Mouse (Mus musculus) forebrain, postnatal 0 days (tissue): ENCODE data around the gene Fam120b. TPM values are rescaled to one million over a fixed set of nuclear protein-coding genes. Genes with fewer than 3 reads are reported as not detected.

Experiments
- ATAC-seq: fragments of 200-750 bp; cut with Nextera tagmentation; 2 replicates; pipeline ENCODE4 v1.8.0; 2017; ENCODE audit warnings: mild to moderate bottlenecking, moderate library complexity
- DNase-seq: peaks from one replicate; pipeline ENCODE4 v3.0.0-alpha.2; 2015
- H3K27ac ChIP-seq: fragments of 300-500 bp; sonication (generic); 2 replicates; pipeline ENCODE4 v1.5.1; 2014; ENCODE audit warnings: low read depth, mild to moderate bottlenecking, antibody characterized with exemption, low read length, moderate library complexity, mixed read lengths
- H3K27me3 ChIP-seq: fragments of 300-500 bp; sonication (generic); 2 replicates; pipeline ENCODE4 v1.6.1; 2014; ENCODE audit warnings: mild to moderate bottlenecking, low read length, mixed read lengths; ENCODE audit not compliant: insufficient read depth
- H3K36me3 ChIP-seq: fragments of 300-500 bp; sonication (generic); 2 replicates; pipeline ENCODE4 v1.6.1; 2014; ENCODE audit warnings: mild to moderate bottlenecking, moderate library complexity; ENCODE audit not compliant: insufficient read depth
- H3K4me1 ChIP-seq: fragments of 300-500 bp; sonication (generic); 2 replicates; pipeline ENCODE4 v1.6.1; 2014; ENCODE audit warnings: antibody characterized with exemption; ENCODE audit not compliant: insufficient read depth
- H3K4me2 ChIP-seq: fragments of 300-500 bp; sonication (generic); 2 replicates; pipeline ENCODE4 v1.6.1; 2014; ENCODE audit warnings: low read depth, mild to moderate bottlenecking, moderate library complexity
- H3K4me3 ChIP-seq: fragments of 300-500 bp; sonication (generic); 2 replicates; pipeline ENCODE4 v1.5.1; 2014; ENCODE audit warnings: low read depth, low read length, mixed read lengths
- H3K9ac ChIP-seq: fragments of 300-500 bp; sonication (generic); 2 replicates; pipeline ENCODE4 v1.6.1; 2014; ENCODE audit warnings: mild to moderate bottlenecking
- H3K9me3 ChIP-seq: fragments of 300-500 bp; sonication (generic); 2 replicates; pipeline ENCODE4 v1.6.1; 2016; ENCODE audit warnings: low read length
- CTCF ChIP-seq: sonication (generic); IDR thresholded peaks from 2 replicates; pipeline ENCODE4 v1.5.1; 2016; ENCODE audit warnings: antibody characterized with exemption, control low read depth, low read depth
- WGBS: fragments of 180-500 bp; shearing (Covaris S2); extraction: QIAGEN DNeasy Blood & Tissue Kit; methylation state at CpG from one replicate; pipeline ENCODE4 v1.1.7; 2014; 5-methylcytosine and 5-hydroxymethylcytosine counted together
- polyA plus RNA-seq: library from polyadenylated mRNA; unstranded; fragments of >200 nt; fragmentation: Nextera tagmentation; extraction: Ambion mirVana; gene quantifications from 2 replicates; pipeline ENCODE4 v1.2.1, GENCODE M21; 2015
- total RNA-seq: library from RNA; depleted of rRNA; stranded (reverse); fragments of >200 nt; gene quantifications from 2 replicates; pipeline ENCODE4 v1.2.3, GENCODE M21; 2014; rRNA removed

Gene Fam120b
- total and polyA plus RNA-seq, 2 experiments from 2014 or later = 36.3 to 43.8 TPM

DNA sequence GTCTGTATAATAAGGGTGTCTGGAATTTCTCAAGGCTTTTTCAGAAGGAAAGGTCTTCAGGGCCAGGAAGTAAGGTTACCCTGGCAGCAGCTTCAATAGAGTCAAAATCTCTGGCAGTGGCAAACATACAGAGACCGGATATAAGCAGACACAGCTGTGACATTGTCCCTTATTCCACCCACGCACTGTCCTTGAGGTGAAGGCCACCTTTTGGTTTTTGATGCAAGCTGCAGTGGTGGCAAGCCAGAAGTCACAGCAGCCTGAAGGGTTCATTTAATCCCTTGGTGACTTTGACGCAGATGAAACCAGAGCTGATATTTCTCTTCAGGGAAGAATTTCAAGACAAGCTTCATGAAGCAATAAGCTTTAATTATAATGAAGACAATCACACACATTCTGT, 53.6 kb downstream of the Fam120b start:
- Histone ChIP-seq H3K27me3 (no peaks in the 10 kb centered on the region), H3K9ac (no peak overlapping the region), H3K36me3 (no peaks in the 10 kb centered on the region), H3K4me3 (no peak overlapping the region), H3K9me3 (no peaks in the 10 kb centered on the region), H3K4me1 (no peaks in the 10 kb centered on the region), H3K27ac (no peak overlapping the region), H3K4me2 (no peak overlapping the region)
- ATAC-seq (no peak), DNase-seq (no peak)
- TF ChIP-seq CTCF = no peak
- 83% methylated on average over 3 of the region's 3 CpGs for WGBS

DNA sequence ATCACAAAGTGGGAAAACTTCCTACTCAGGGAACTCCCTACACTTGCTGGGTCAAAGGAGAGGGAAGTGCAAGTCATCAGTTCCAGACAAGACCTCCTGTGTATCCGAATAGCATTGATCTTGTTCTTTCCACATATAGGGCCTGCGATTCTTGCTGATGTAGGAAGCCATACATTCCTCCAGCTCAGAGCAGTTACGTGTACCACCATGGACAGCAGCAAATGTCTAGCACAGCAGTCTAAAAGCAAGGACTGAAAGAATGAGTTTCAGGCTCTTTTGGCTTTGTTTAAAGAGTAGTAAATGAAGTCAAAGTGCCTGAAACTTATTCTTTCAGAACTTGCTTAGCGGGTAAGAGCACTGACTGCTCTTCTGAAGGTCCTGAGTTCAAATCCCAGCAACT, 59.2 kb downstream of the Fam120b start:
- H3K9me3 ChIP-seq = no peaks in the 10 kb centered on the region
- DNase-seq (no peak), ATAC-seq (no peak)
- H3K9ac ChIP-seq = no peak overlapping the region
- 82% methylated on average over 4 of the region's 4 CpGs for WGBS
- no peak overlapping the region for H3K4me3 ChIP-seq
- no peaks in the 10 kb centered on the region for H3K36me3 ChIP-seq
- H3K27me3 ChIP-seq = no peaks in the 10 kb centered on the region
- no peak for TF ChIP-seq CTCF
- H3K4me2 ChIP-seq = no peak overlapping the region
- H3K4me1 ChIP-seq = no peaks in the 10 kb centered on the region
- H3K27ac ChIP-seq = no peak overlapping the region

DNA sequence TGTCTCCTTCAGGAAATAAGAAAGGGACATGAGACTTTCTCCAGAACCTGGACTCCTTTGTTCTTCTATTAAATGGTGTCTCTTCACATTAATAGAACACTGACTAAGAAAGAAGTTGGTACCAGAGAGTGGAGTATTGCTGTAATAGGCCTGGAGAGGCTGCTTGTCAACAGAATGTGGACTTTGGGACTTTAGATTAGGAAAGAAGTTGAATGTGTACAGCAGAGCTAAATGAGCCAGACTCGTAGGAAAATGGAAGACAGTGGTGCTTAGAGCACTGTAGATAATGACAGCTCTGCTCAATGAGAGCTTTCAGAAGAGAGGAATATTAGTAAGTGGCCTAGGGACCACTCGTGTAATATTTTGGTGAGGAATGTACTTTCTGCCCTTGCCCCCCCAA, 60.6 kb downstream of the Fam120b start:
- Histone ChIP-seq H3K4me2 (no peak overlapping the region), H3K9ac (no peak overlapping the region), H3K36me3 (no peaks in the 10 kb centered on the region), H3K4me1 (no peaks in the 10 kb centered on the region), H3K27ac (no peak overlapping the region), H3K9me3 (no peaks in the 10 kb centered on the region), H3K27me3 (no peaks in the 10 kb centered on the region), H3K4me3 (no peak overlapping the region)
- ATAC-seq = no peak
- TF ChIP-seq CTCF = no peak
- WGBS = 90% methylated on average over 2 of the region's 2 CpGs
- no peak for DNase-seq

DNA sequence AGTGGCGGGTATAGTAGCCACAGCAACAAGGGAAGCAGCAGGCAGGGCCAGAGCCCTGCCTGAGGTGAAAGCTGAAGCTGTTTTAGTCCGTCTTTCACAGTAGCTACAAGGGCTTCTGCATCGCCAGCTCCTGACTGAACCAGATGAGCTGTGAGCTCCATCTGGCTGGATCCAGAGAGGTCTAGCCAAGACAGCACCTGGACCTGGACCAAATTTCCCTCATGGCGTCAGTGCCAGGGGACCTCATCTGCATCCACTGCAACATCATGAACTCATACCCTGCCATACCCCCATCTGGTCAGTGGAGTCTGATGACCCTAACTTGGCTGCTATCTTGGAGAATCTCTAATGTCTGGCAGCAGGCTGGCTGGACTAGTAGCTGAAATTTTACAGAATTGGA, 63.8 kb downstream of the Fam120b start:
- H3K9ac ChIP-seq = no peak overlapping the region
- no peaks in the 10 kb centered on the region for H3K27me3 ChIP-seq
- TF ChIP-seq CTCF = no peak
- H3K4me2 ChIP-seq = no peak overlapping the region
- no peak overlapping the region for H3K27ac ChIP-seq
- ATAC-seq (no peak), DNase-seq (no peak)
- H3K4me1 ChIP-seq = no peaks in the 10 kb centered on the region
- 72% methylated on average over 4 of the region's 4 CpGs for WGBS
- H3K36me3 ChIP-seq = no peaks in the 10 kb centered on the region; the same call in 1 of the 2 replicates
- H3K9me3 ChIP-seq = no peaks in the 10 kb centered on the region
- no peak overlapping the region for H3K4me3 ChIP-seq

DNA sequence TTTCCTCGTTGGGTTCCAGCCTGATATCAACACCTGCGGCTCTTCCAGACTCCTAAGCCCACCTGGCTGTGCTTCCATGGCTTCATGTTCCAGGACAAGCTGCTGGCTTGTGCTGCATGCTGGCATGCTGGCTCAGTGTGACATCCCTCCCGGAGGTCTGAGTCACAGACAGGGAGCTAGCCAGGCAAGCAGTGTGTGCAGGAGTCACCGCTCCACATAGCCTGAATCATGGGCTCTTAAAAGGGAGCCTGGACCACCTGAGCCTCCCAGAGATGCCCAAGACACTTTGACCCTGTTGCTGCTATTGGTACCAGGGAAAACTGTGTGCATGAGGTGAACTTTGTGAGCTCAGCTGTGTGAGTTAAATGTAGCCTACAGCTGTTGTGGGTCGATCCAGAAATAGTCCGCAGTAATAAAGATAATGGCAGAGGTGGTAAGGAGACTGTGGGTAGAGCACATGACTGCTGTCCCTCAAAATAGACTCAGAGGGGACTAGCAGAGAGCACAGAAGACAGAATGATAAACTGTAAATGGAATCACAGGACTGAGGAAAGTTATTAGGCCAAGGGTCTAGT, 66.0 kb downstream of the Fam120b start:
- 91% methylated on average over 6 of the region's 6 CpGs for WGBS
- Histone ChIP-seq H3K4me1 (no peaks in the 10 kb centered on the region), H3K9ac (no peak overlapping the region), H3K9me3 (no peaks in the 10 kb centered on the region), H3K36me3 (no peaks in the 10 kb centered on the region; the same call in 1 of the 2 replicates), H3K27ac (no peak overlapping the region), H3K4me2 (no peak overlapping the region), H3K4me3 (no peak overlapping the region), H3K27me3 (no peaks in the 10 kb centered on the region)
- DNase-seq (no peak), ATAC-seq (no peak)
- TF ChIP-seq CTCF = no peak

DNA sequence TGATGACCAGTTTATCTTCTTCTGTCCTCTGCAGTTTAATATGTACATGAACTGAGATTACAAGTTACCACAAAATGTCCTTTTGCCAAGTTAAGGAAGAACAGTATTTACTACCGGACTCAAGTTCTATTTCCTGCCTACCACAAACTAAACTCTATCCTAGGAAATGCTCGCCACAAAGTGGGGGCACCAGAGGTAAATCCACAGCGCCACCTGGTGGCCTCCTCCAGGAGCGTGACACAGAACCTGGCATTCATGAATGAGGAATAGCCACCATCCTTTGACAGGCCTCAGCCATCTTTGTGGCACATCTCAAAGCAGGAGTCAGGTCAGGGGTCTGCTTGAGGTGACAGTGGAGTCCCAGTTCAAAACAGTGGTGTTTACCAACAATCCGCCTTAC, 71.7 kb downstream of the Fam120b start:
- 18% methylated on average over 5 of the region's 5 CpGs for WGBS
- peak; percentile 94 for TF ChIP-seq CTCF
- DNase-seq (peak; percentile 83), ATAC-seq (peak; percentile 72)
- Histone ChIP-seq H3K27ac (no peak overlapping the region), H3K4me2 (no peak overlapping the region), H3K36me3 (peaks cover 9% of the 10 kb centered on the region), H3K9ac (no peak overlapping the region), H3K9me3 (no peaks in the 10 kb centered on the region), H3K4me3 (no peak overlapping the region), H3K27me3 (no peaks in the 10 kb centered on the region), H3K4me1 (no peaks in the 10 kb centered on the region)

DNA sequence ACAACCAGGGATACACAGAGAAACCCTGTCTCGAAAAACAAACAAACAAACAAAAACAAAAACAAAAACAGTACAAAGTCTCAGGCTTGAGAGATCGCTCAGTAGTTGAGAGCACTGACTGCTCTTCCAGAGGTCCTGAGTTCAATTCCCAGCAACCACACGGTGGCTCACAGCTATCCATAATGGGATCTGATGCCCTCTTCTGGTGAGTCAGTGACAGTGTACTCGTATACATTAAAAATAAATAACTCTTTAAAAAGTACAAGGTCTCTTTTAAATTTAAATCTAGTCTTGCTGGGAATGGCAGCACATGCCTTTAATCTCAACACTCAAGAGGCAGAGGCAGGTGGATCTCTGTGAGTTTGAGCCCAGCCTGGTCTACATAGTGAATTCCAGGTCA, 76.7 kb downstream of the Fam120b start:
- Histone ChIP-seq H3K4me3 (no peak overlapping the region), H3K4me1 (no peaks in the 10 kb centered on the region), H3K36me3 (peaks cover 53% of the 10 kb centered on the region), H3K4me2 (no peak overlapping the region), H3K27ac (no peak overlapping the region), H3K9ac (no peak overlapping the region), H3K27me3 (no peaks in the 10 kb centered on the region), H3K9me3 (no peaks in the 10 kb centered on the region)
- ATAC-seq (no peak), DNase-seq (no peak)
- WGBS = 89% methylated on average over 4 of the region's 4 CpGs
- TF ChIP-seq CTCF = peak; percentile 26; the same call in 1 of the 2 replicates

Other genes starting within 250 kb of the Fam120b start
- 23.5 and 31.9 TPM in 2 replicates for gene Dll1, start 19.3 kb upstream of the Fam120b start, total RNA-seq
- 9.9 and 12.3 TPM in 2 replicates for gene Dll1, start 19.3 kb upstream of the Fam120b start, polyA plus RNA-seq
- gene Psmb1, start 103.5 kb downstream of the Fam120b start, total RNA-seq = 143 and 195 TPM in 2 replicates
- 267 and 334 TPM in 2 replicates for gene Psmb1, start 103.5 kb downstream of the Fam120b start, polyA plus RNA-seq
- 49.3 and 53.0 TPM in 2 replicates for gene Tbp, start 103.7 kb downstream of the Fam120b start, total RNA-seq
- gene Tbp, start 103.7 kb downstream of the Fam120b start, polyA plus RNA-seq = 40.2 and 43.9 TPM in 2 replicates
- 57.9 and 60.8 TPM in 2 replicates for gene Pdcd2, start 131.1 kb downstream of the Fam120b start, total RNA-seq
- 47.5 and 49.9 TPM in 2 replicates for gene Pdcd2, start 131.1 kb downstream of the Fam120b start, polyA plus RNA-seq
- 1.00 and 1.2 TPM in 2 replicates for gene Prdm9, start 168.2 kb downstream of the Fam120b start, total RNA-seq
- 0.86 and 1.0 TPM in 2 replicates for gene Prdm9, start 168.2 kb downstream of the Fam120b start, polyA plus RNA-seq